Mouse (Mus musculus): ENCODE measurements around the gene Tmem132c. TPM values are rescaled to one million over a fixed set of nuclear protein-coding genes. Genes with fewer than 3 reads are reported as not detected.

Gene Tmem132c
- polyA plus RNA-seq, 2 experiments = 0.08 TPM; not detected in 1

GRCm38 (mm10) chr5:127374251-127374650 is 132.6 kb downstream of the Tmem132c start:
- TF ChIP-seq CTCF (IDR thresholded peaks at IDR 0.05; ENCODE audit: low read depth) = no peak
- no peak for TF ChIP-seq EP300 (IDR thresholded peaks at IDR 0.05; ENCODE audit: low read depth)
- H3K9ac ChIP-seq (replicated peaks) = no peak overlapping the region
- 55% methylated on average over 9 of the region's 9 CpGs for WGBS (ENCODE audit: insufficient replicate concordance)
- no peak overlapping the region for H3K27ac ChIP-seq
- H3K27me3 ChIP-seq (ENCODE audit: control insufficient read depth, insufficient read depth, low read length) = no peaks in the 10 kb centered on the region
- DNase-seq (ENCODE audit: low read depth in 3 of 3, low spot score in 3 of 3) (no peak), ATAC-seq (ENCODE audit: insufficient read depth) (no peak)
- H3K4me3 ChIP-seq (ENCODE audit: insufficient read depth in 1 of 2, low read depth in 2 of 2, low read length in 2 of 2) = no peak overlapping the region
- H3K9me3 ChIP-seq (ENCODE audit: control insufficient read depth, low read length) = no peaks in the 10 kb centered on the region
- H3K4me2 ChIP-seq (ENCODE audit: low read depth) = no peak overlapping the region
- H3K4me1 ChIP-seq (replicated peaks; ENCODE audit: control insufficient read depth in 2 of 2, insufficient read depth in 2 of 2, low read length in 1 of 2) = no peaks in the 10 kb centered on the region
- H3K36me3 ChIP-seq (replicated peaks; ENCODE audit: control insufficient read depth, insufficient read depth, low read depth) = no peaks in the 10 kb centered on the region

DNA sequence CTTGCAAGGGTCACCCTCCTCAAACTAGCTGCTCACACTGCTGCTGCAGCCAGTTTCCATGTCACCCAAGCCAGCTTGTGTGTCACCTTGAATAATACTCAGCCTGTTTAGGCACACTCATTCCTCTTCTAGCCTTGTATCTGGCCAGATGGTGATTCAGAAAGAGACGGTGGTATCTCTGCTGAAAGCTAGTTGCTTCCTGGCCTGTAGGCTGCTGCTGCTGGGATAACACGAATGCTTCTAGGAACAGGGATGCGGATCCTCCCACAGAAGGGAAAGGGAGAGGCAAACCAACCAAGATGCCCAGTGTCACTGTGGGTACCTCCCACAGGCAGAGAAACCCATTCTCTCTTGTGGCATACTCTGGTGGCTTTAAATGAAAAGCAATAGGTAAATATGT is 134.0 kb downstream of the Tmem132c start:
- Histone ChIP-seq H3K27ac (no peak overlapping the region), H3K4me2 (ENCODE audit: low read depth) (no peak overlapping the region), H3K36me3 (replicated peaks; ENCODE audit: control insufficient read depth, insufficient read depth, low read depth) (no peaks in the 10 kb centered on the region), H3K4me3 (ENCODE audit: insufficient read depth in 1 of 2, low read depth in 2 of 2, low read length in 2 of 2) (no peak overlapping the region), H3K9ac (replicated peaks) (no peak overlapping the region), H3K4me1 (replicated peaks; ENCODE audit: control insufficient read depth in 2 of 2, insufficient read depth in 2 of 2, low read length in 1 of 2) (no peaks in the 10 kb centered on the region), H3K9me3 (ENCODE audit: control insufficient read depth, low read length) (no peaks in the 10 kb centered on the region), H3K27me3 (ENCODE audit: control insufficient read depth, insufficient read depth, low read length) (no peaks in the 10 kb centered on the region)
- no peak for TF ChIP-seq EP300 (IDR thresholded peaks at IDR 0.05; ENCODE audit: low read depth)
- DNase-seq (ENCODE audit: low read depth in 3 of 3, low spot score in 3 of 3) (no peak), ATAC-seq (ENCODE audit: insufficient read depth) (no peak)
- 64% methylated on average over 3 of the region's 3 CpGs for WGBS (ENCODE audit: insufficient replicate concordance)

DNA sequence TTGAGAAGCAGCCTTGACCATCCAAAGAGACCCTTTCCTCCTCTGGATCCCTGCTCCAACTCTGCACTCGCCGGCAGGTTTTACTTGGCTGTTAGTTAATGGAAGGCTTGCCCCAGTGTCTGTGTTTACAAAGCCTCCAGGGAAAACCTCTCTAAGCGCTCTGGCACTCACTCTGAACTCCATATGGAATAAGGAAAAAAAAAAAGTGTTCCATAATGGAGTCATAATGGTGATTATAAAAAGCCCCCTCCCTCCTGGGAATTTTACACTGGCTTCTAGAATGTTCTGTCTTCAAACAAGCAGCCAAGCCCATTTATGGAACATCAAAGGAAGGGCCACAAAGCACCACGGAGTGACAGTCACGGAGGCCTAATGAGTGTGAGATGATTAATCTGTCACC is 136.9 kb downstream of the Tmem132c start:
- no peak for TF ChIP-seq EP300 (IDR thresholded peaks at IDR 0.05; ENCODE audit: low read depth)
- TF ChIP-seq CTCF (IDR thresholded peaks at IDR 0.05; ENCODE audit: low read depth) = no peak
- 41% methylated on average over 5 of the region's 5 CpGs for WGBS (ENCODE audit: insufficient replicate concordance)
- no peaks in the 10 kb centered on the region for H3K36me3 ChIP-seq (replicated peaks; ENCODE audit: control insufficient read depth, insufficient read depth, low read depth)
- H3K4me2 ChIP-seq (ENCODE audit: low read depth) = no peak overlapping the region
- ATAC-seq (ENCODE audit: insufficient read depth) (no peak), DNase-seq (ENCODE audit: low read depth in 3 of 3, low spot score in 3 of 3) (no peak)
- no peaks in the 10 kb centered on the region for H3K9me3 ChIP-seq (ENCODE audit: control insufficient read depth, low read length)
- no peak overlapping the region for H3K9ac ChIP-seq (replicated peaks)
- no peak overlapping the region for H3K4me3 ChIP-seq (ENCODE audit: insufficient read depth in 1 of 2, low read depth in 2 of 2, low read length in 2 of 2)
- H3K27me3 ChIP-seq (ENCODE audit: control insufficient read depth, insufficient read depth, low read length) = no peaks in the 10 kb centered on the region
- no peak overlapping the region for H3K27ac ChIP-seq
- H3K4me1 ChIP-seq (replicated peaks; ENCODE audit: control insufficient read depth in 2 of 2, insufficient read depth in 2 of 2, low read length in 1 of 2) = no peaks in the 10 kb centered on the region

GRCm38 (mm10) chr5:127379351-127379750 is 137.7 kb downstream of the Tmem132c start:
- H3K27ac ChIP-seq = no peak overlapping the region
- H3K36me3 ChIP-seq (replicated peaks; ENCODE audit: control insufficient read depth, insufficient read depth, low read depth) = no peaks in the 10 kb centered on the region
- H3K4me3 ChIP-seq (ENCODE audit: insufficient read depth in 1 of 2, low read depth in 2 of 2, low read length in 2 of 2) = no peak overlapping the region
- no peak overlapping the region for H3K9ac ChIP-seq (replicated peaks)
- H3K9me3 ChIP-seq (ENCODE audit: control insufficient read depth, low read length) = no peaks in the 10 kb centered on the region
- WGBS (ENCODE audit: insufficient replicate concordance) = 36% methylated on average over 2 of the region's 2 CpGs
- no peak for DNase-seq (ENCODE audit: low read depth in 3 of 3, low spot score in 3 of 3)
- H3K4me2 ChIP-seq (ENCODE audit: low read depth) = no peak overlapping the region
- ATAC-seq (ENCODE audit: insufficient read depth) = no peak
- H3K4me1 ChIP-seq (replicated peaks; ENCODE audit: control insufficient read depth in 2 of 2, insufficient read depth in 2 of 2, low read length in 1 of 2) = no peaks in the 10 kb centered on the region
- no peaks in the 10 kb centered on the region for H3K27me3 ChIP-seq (ENCODE audit: control insufficient read depth, insufficient read depth, low read length)
- TF ChIP-seq EP300 (IDR thresholded peaks at IDR 0.05; ENCODE audit: low read depth) (no peak), CTCF (IDR thresholded peaks at IDR 0.05; ENCODE audit: low read depth) (no peak)

- H3K4me2 ChIP-seq (ENCODE audit: low read depth) = no peak overlapping the region
- no peaks in the 10 kb centered on the region for H3K9me3 ChIP-seq (ENCODE audit: control insufficient read depth, low read length)
- H3K27ac ChIP-seq = no peak overlapping the region
- H3K4me1 ChIP-seq (replicated peaks; ENCODE audit: control insufficient read depth in 2 of 2, insufficient read depth in 2 of 2, low read length in 1 of 2) = no peaks in the 10 kb centered on the region
- TF ChIP-seq EP300 (IDR thresholded peaks at IDR 0.05; ENCODE audit: low read depth) = no peak
- no peak for TF ChIP-seq CTCF (IDR thresholded peaks at IDR 0.05; ENCODE audit: low read depth)
- no peaks in the 10 kb centered on the region for H3K27me3 ChIP-seq (ENCODE audit: control insufficient read depth, insufficient read depth, low read length)
- H3K4me3 ChIP-seq (ENCODE audit: insufficient read depth in 1 of 2, low read depth in 2 of 2, low read length in 2 of 2) = no peak overlapping the region
- DNase-seq (ENCODE audit: low read depth in 3 of 3, low spot score in 3 of 3) = no peak
- ATAC-seq (ENCODE audit: insufficient read depth) = no peak
- 60% methylated on average over 4 of the region's 4 CpGs for WGBS (ENCODE audit: insufficient replicate concordance)
- no peak overlapping the region for H3K9ac ChIP-seq (replicated peaks)
- no peaks in the 10 kb centered on the region for H3K36me3 ChIP-seq (replicated peaks; ENCODE audit: control insufficient read depth, insufficient read depth, low read depth)
Measured at GRCm38 (mm10) chr5:127381216-127381615, 139.6 kb downstream of the Tmem132c start.

All from liver, embryonic 14.5 days (tissue).